Mouse (Mus musculus) G1E (cell line): ENCODE results near the gene Slc25a1. TPM values are rescaled to one million over a fixed set of nuclear protein-coding genes. Genes with fewer than 3 reads are reported as not detected.

Experiments used
- ATAC-seq: 2 replicates; pipeline ENCODE4 v1.8.0; 2016; ENCODE audit warnings: mild to moderate bottlenecking; ENCODE audit not compliant: insufficient number of reproducible peaks, poor library complexity, low FRiP score, severe bottlenecking; ENCODE audit errors: extremely low read depth
- DNase-seq: peaks from one replicate; pipeline ENCODE4 v3.0.0; 2012; ENCODE audit warnings: low spot score
- H3K27me3 ChIP-seq: 2 replicates; pipeline ENCODE4 v1.6.1; 2012; ENCODE audit warnings: mild to moderate bottlenecking, low read length, inconsistent platforms; ENCODE audit not compliant: insufficient read depth
- H3K36me3 ChIP-seq: replicated peaks from 2 replicates; pipeline ENCODE3; 2012; ENCODE audit warnings: mild to moderate bottlenecking, inconsistent platforms
- H3K4me1 ChIP-seq: 2 replicates; pipeline ENCODE4 v1.6.1; 2012; ENCODE audit warnings: low read depth, low read length, inconsistent platforms, mixed read lengths; ENCODE audit not compliant: insufficient read depth
- H3K4me3 ChIP-seq: 2 replicates; pipeline ENCODE4 v1.5.1; 2012; ENCODE audit warnings: low read depth, mild to moderate bottlenecking, inconsistent platforms, low read length, moderate library complexity, mixed read lengths
- H3K9me3 ChIP-seq: replicated peaks from 2 replicates; pipeline ENCODE4 v1.6.1; 2012; ENCODE audit warnings: inconsistent platforms
- CTCF ChIP-seq: IDR thresholded peaks from 2 replicates; pipeline ENCODE4 v1.5.1; 2012; ENCODE audit warnings: low read depth, low read length, inconsistent platforms, mixed read lengths
- GATA1 ChIP-seq: IDR thresholded peaks from 2 replicates; pipeline ENCODE4 v1.6.1; 2012; ENCODE audit warnings: borderline replicate concordance, low read length, inconsistent platforms, mixed read lengths
- GATA2 ChIP-seq: IDR thresholded peaks from 2 replicates; pipeline ENCODE4 v1.6.1; 2012; ENCODE audit warnings: low read depth, low read length, inconsistent platforms, borderline replicate concordance
- POLR2AphosphoS5 ChIP-seq: IDR thresholded peaks from 2 replicates; pipeline ENCODE4 v1.6.1; 2012; ENCODE audit warnings: low read depth, low read length, inconsistent platforms; ENCODE audit not compliant: insufficient replicate concordance
- TAL1 ChIP-seq: conservative IDR thresholded peaks from 2 replicates; pipeline ENCODE4 v1.6.1; 2012; ENCODE audit warnings: low read depth, low read length, inconsistent platforms, mixed read lengths
- polyA plus RNA-seq: library from polyadenylated mRNA; stranded (reverse); fragments of >175 nt; gene quantifications from 2 replicates; pipeline ENCODE4 v1.2.3, GENCODE M21; 2012
- total RNA-seq, 2 experiments: library from RNA; stranded (forward) in 1 of 2; stranded (reverse) in 1 of 2; fragments of 200-1000 nt in 1 of 2; fragments of >200 nt in 1 of 2; fragmentation: Nextera tagmentation in 1 of 2; gene quantifications; 2 replicates each; pipeline ENCODE4 v1.2.3; 2014 to 2017

The Slc25a1 gene
- total and polyA plus RNA-seq, 3 experiments = 57.3 to 209 (median 76.4) TPM

DNA sequence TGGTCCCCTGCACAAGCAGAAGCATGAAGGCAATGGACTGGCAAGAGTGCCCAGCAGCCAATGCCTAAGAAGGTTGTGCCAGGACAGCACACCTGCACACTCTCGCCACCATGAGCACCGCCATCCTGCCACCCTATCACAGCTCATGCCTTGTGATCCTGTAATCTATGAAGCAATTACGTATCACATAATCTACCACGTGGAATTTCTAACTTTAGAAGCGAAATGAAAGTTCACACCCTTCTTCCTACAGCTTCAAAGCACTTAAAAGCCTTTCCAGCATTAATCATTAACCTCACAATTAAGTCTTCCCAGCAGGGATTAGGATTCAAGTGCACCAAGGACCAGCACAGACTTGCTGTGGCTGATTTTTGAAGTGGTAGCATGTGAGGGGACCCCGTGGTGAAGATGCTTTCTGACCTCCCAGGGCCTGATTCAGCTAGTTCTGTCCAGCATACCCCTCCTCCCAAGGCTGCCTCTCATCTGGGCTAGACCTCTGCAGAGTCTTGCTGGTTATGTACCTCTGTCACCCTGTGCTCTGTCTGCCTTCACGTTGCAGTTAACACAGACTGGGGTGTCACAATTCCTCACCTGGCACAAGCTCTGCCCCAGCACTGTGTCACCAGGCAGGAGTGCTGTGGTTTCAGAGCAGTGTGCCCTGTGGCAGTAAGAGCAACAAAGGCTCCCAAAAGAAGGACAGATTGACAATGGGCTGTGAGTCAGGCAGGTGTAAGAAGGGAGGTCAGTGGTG, 17.2 kb upstream of the Slc25a1 start:
- DNase-seq (no peak), ATAC-seq (no peak)
- H3K27me3 ChIP-seq = peaks cover 16% of the 10 kb centered on the region
- TF ChIP-seq GATA1 = no peak
- no peak for TF ChIP-seq CTCF
- no peak for TF ChIP-seq POLR2AphosphoS5
- no peak for TF ChIP-seq TAL1
- no peak for TF ChIP-seq GATA2
- no peaks in the 10 kb centered on the region for H3K9me3 ChIP-seq
- H3K4me3 ChIP-seq = no peak overlapping the region; the same call in 1 of the 2 replicates
- no peaks in the 10 kb centered on the region for H3K36me3 ChIP-seq
- peaks cover 14% of the 10 kb centered on the region for H3K4me1 ChIP-seq

GRCm38 (mm10) chr16:17943466-17943865, 15.4 kb upstream of the Slc25a1 start:
- peaks cover 19% of the 10 kb centered on the region for H3K4me1 ChIP-seq

DNA sequence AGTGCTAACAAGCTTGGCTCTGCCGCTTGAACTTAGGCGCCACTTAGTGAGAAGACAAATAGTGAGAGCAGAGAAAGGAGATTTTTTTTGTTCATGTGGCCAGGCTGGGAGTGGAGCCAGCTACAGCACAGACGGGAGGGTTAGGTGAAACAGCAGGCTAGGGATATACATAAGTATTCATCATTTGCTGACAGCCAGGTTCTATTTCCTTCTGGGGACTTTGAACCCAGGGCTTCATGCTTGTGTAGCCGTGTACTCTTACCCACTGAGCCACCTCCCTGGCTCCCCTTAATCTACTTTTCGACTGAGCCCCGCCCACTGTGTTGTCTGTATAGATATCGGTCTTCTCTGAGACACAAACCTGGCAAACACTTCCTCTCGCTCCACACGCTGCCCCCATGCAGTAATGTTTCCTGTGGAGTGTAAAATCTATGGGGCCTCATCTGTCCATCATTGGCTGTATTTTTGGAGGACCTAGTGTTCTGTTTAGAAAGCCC, 11.3 kb upstream of the Slc25a1 start:
- Histone ChIP-seq H3K36me3 (no peaks in the 10 kb centered on the region), H3K4me3 (no peak overlapping the region), H3K27me3 (peaks cover 44% of the 10 kb centered on the region), H3K4me1 (peaks cover 18% of the 10 kb centered on the region), H3K9me3 (no peaks in the 10 kb centered on the region)
- ATAC-seq = no peak
- no peak for DNase-seq
- no peak for TF ChIP-seq GATA1

More at GRCm38 (mm10) chr16:17943466-17943865, 15.4 kb upstream of the Slc25a1 start:
- Histone ChIP-seq H3K4me3 (no peak overlapping the region), H3K36me3 (no peaks in the 10 kb centered on the region), H3K9me3 (no peaks in the 10 kb centered on the region), H3K27me3 (peaks cover 16% of the 10 kb centered on the region)
- no peak for DNase-seq
- TF ChIP-seq TAL1 = no peak
- ATAC-seq = no peak

GRCm38 (mm10) chr16:17938821-17939220, 10.8 kb upstream of the Slc25a1 start:
- Histone ChIP-seq H3K4me1 (peaks cover 20% of the 10 kb centered on the region), H3K36me3 (no peaks in the 10 kb centered on the region)

GRCm38 (mm10) chr16:17938187-17938586, 10.2 kb upstream of the Slc25a1 start:
- peaks cover 24% of the 10 kb centered on the region for H3K4me1 ChIP-seq
- TF ChIP-seq POLR2AphosphoS5 (no peak), TAL1 (no peak), GATA2 (no peak), CTCF (no peak), GATA1 (no peak)
- no peak for DNase-seq
- H3K9me3 ChIP-seq = no peaks in the 10 kb centered on the region
- peaks cover 52% of the 10 kb centered on the region for H3K27me3 ChIP-seq
- H3K4me3 ChIP-seq = no peak overlapping the region
- ATAC-seq = no peak
- no peaks in the 10 kb centered on the region for H3K36me3 ChIP-seq

More at GRCm38 (mm10) chr16:17938821-17939220, 10.8 kb upstream of the Slc25a1 start:
- DNase-seq = peak; percentile 69
- ATAC-seq = peak; percentile 57; the same call in 1 of the 2 replicates
- H3K9me3 ChIP-seq = no peaks in the 10 kb centered on the region
- peaks cover 47% of the 10 kb centered on the region for H3K27me3 ChIP-seq
- TF ChIP-seq POLR2AphosphoS5 (no peak), CTCF (peak; percentile 72), TAL1 (no peak), GATA1 (no peak), GATA2 (no peak)
- no peak overlapping the region for H3K4me3 ChIP-seq

DNA sequence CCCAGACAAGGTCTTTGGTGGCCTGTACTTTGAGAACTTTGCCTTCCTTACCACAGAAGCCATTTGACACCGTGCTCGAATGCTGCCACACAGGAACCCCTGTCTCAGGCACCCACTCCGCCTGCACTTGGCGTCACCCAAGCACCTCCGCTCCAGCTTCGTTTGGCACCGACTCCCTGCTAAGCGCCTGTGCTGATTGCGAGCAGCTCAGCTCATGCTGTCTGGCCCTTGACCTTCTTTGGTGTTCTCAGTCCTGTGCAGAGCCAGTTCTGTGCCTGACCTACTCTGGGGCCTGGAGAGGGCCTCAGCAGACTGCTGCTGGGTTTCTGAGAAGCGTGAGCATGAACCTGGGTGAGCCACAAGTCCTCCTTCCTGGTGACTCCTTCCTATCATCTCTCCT, 8.8 kb upstream of the Slc25a1 start:
- no peak for ATAC-seq
- TF ChIP-seq CTCF = no peak
- no peak for TF ChIP-seq POLR2AphosphoS5
- TF ChIP-seq GATA2 = no peak
- no peak for TF ChIP-seq GATA1
- TF ChIP-seq TAL1 = no peak
- no peak for DNase-seq
- H3K27me3 ChIP-seq = peaks cover 58% of the 10 kb centered on the region
- H3K4me1 ChIP-seq = peaks cover 24% of the 10 kb centered on the region
- no peaks in the 10 kb centered on the region for H3K36me3 ChIP-seq
- no peak overlapping the region for H3K4me3 ChIP-seq
- no peaks in the 10 kb centered on the region for H3K9me3 ChIP-seq
